Mouse (Mus musculus) midbrain, embryonic 16.5 days (tissue): Measurements from ENCODE around the gene Usp44. TPM values are rescaled to one million over a fixed set of nuclear protein-coding genes. Genes with fewer than 3 reads are reported as not detected.

Source experiments
- ATAC-seq: fragments of 200-750 bp; cut with Nextera tagmentation; 2 replicates; pipeline ENCODE4 v1.8.0; 2017; ENCODE audit warnings: moderate TSS enrichment
- H3K27ac ChIP-seq: fragments of 300-500 bp; sonication (generic); 2 replicates; pipeline ENCODE4 v1.5.1; 2014; ENCODE audit warnings: mild to moderate bottlenecking, low read length, mixed read lengths
- H3K27me3 ChIP-seq: fragments of 300-500 bp; sonication (generic); 2 replicates; pipeline ENCODE4 v1.6.1; 2014; ENCODE audit warnings: low read depth, low read length, mixed read lengths; ENCODE audit not compliant: control insufficient read depth, insufficient read depth
- H3K36me3 ChIP-seq: fragments of 300-500 bp; sonication (generic); 2 replicates; pipeline ENCODE4 v1.6.1; 2014; ENCODE audit warnings: mild to moderate bottlenecking, low read length, moderate library complexity, mixed read lengths; ENCODE audit not compliant: control insufficient read depth, insufficient read depth
- H3K4me1 ChIP-seq: fragments of 300-500 bp; sonication (generic); 2 replicates; pipeline ENCODE4 v1.6.1; 2014; ENCODE audit warnings: mild to moderate bottlenecking, low read length, mixed read lengths; ENCODE audit not compliant: control insufficient read depth, insufficient read depth
- H3K4me2 ChIP-seq: fragments of 300-500 bp; sonication (generic); 2 replicates; pipeline ENCODE4 v1.6.1; 2014; ENCODE audit warnings: mild to moderate bottlenecking, low read length, mixed read lengths
- H3K4me3 ChIP-seq: fragments of 300-500 bp; sonication (generic); 2 replicates; pipeline ENCODE4 v1.5.1; 2014; ENCODE audit warnings: low read depth, mild to moderate bottlenecking, low read length, moderate library complexity, mixed read lengths
- H3K9ac ChIP-seq: fragments of 300-500 bp; sonication (generic); 2 replicates; pipeline ENCODE4 v1.6.1; 2014; ENCODE audit warnings: low read depth, low read length, mixed read lengths
- H3K9me3 ChIP-seq: fragments of 300-500 bp; sonication (generic); replicated peaks from 2 replicates; pipeline ENCODE4 v1.6.1; 2014; ENCODE audit warnings: mild to moderate bottlenecking, low read length, mixed read lengths; ENCODE audit not compliant: control insufficient read depth, poor library complexity, severe bottlenecking
- WGBS: fragments of 180-500 bp; shearing (Covaris S2); extraction: QIAGEN DNeasy Blood & Tissue Kit; methylation state at CpG from one replicate; pipeline ENCODE4 v1.1.7; 2014; 5-methylcytosine and 5-hydroxymethylcytosine counted together
- polyA plus RNA-seq: library from polyadenylated mRNA; unstranded; fragments of >200 nt; fragmentation: Nextera tagmentation; extraction: Ambion mirVana; gene quantifications from 2 replicates; pipeline ENCODE4 v1.2.1, GENCODE M21; 2015

Usp44 gene
- polyA plus RNA-seq, 1 experiment from 2014 or later = 0.14 TPM

GRCm38 (mm10) chr10:93812098-93812497 lies 19.3 kb upstream of the Usp44 start:
- Histone ChIP-seq H3K9me3 (no peaks in the 10 kb centered on the region), H3K27me3 (no peaks in the 10 kb centered on the region), H3K27ac (no peak overlapping the region), H3K4me3 (no peak overlapping the region), H3K4me1 (no peaks in the 10 kb centered on the region), H3K36me3 (no peaks in the 10 kb centered on the region), H3K9ac (no peak overlapping the region), H3K4me2 (no peak overlapping the region)
- no peak for ATAC-seq
- 89% methylated on average over 7 of the region's 7 CpGs for WGBS

- WGBS = 11% methylated on average over 10 of the region's 10 CpGs
- H3K9ac ChIP-seq = no peak overlapping the region; the same call in 1 of the 2 replicates
- no peaks in the 10 kb centered on the region for H3K27me3 ChIP-seq
- ATAC-seq = no peak
- H3K9me3 ChIP-seq = no peaks in the 10 kb centered on the region
- H3K4me3 ChIP-seq = no peak overlapping the region; the same call in 1 of the 2 replicates
- no peak overlapping the region for H3K27ac ChIP-seq
- no peaks in the 10 kb centered on the region for H3K4me1 ChIP-seq
- H3K4me2 ChIP-seq = peak overlapping the region; percentile 43
- H3K36me3 ChIP-seq = no peaks in the 10 kb centered on the region
These were observed 18.5 kb upstream of the Usp44 start for GRCm38 (mm10) chr10:93812774-93813415.

- 34% methylated on average over 10 of the region's 10 CpGs for WGBS
- no peak overlapping the region for H3K9ac ChIP-seq
- H3K4me3 ChIP-seq = no peak overlapping the region
- H3K4me2 ChIP-seq = peak overlapping the region; percentile 27
- no peaks in the 10 kb centered on the region for H3K27me3 ChIP-seq
- H3K36me3 ChIP-seq = no peaks in the 10 kb centered on the region
- H3K4me1 ChIP-seq = no peaks in the 10 kb centered on the region
- no peak; the same call in 1 of the 2 replicates for ATAC-seq
- no peak overlapping the region for H3K27ac ChIP-seq
- H3K9me3 ChIP-seq = no peaks in the 10 kb centered on the region
These were observed 17.6 kb upstream of the Usp44 start for GRCm38 (mm10) chr10:93813755-93814154.

GRCm38 (mm10) chr10:93818661-93819060 lies 12.7 kb upstream of the Usp44 start:
- Histone ChIP-seq H3K27ac (no peak overlapping the region), H3K9ac (no peak overlapping the region), H3K9me3 (no peaks in the 10 kb centered on the region), H3K4me1 (no peaks in the 10 kb centered on the region), H3K4me2 (no peak overlapping the region), H3K27me3 (peaks cover 3% of the 10 kb centered on the region; the same call in 1 of the 2 replicates), H3K4me3 (no peak overlapping the region), H3K36me3 (no peaks in the 10 kb centered on the region)
- no peak for ATAC-seq
- 42% methylated on average over 7 of the region's 7 CpGs for WGBS

GRCm38 (mm10) chr10:93829898-93830831 lies 1.2 kb upstream of the Usp44 start:
- Histone ChIP-seq H3K36me3 (no peaks in the 10 kb centered on the region), H3K27ac (no peak overlapping the region), H3K4me2 (no peak overlapping the region), H3K9me3 (no peaks in the 10 kb centered on the region), H3K9ac (no peak overlapping the region), H3K4me1 (peaks cover 12% of the 10 kb centered on the region), H3K4me3 (no peak overlapping the region), H3K27me3 (peaks cover 24% of the 10 kb centered on the region)
- WGBS = 45% methylated on average over 9 of the region's 9 CpGs
- no peak for ATAC-seq

- no peaks in the 10 kb centered on the region for H3K36me3 ChIP-seq
- no peak overlapping the region for H3K4me3 ChIP-seq
- H3K27ac ChIP-seq = no peak overlapping the region
- H3K4me1 ChIP-seq = peaks cover 12% of the 10 kb centered on the region
- H3K27me3 ChIP-seq = peaks cover 24% of the 10 kb centered on the region
- ATAC-seq = no peak
- WGBS = 13% methylated on average over 18 of the region's 18 CpGs
- H3K4me2 ChIP-seq = no peak overlapping the region
- no peak overlapping the region for H3K9ac ChIP-seq
- no peaks in the 10 kb centered on the region for H3K9me3 ChIP-seq
These were observed 597 bp downstream of the Usp44 start for GRCm38 (mm10) chr10:93831730-93832574.

- Histone ChIP-seq H3K27me3 (peaks cover 24% of the 10 kb centered on the region), H3K9me3 (no peaks in the 10 kb centered on the region), H3K4me2 (no peak overlapping the region), H3K27ac (no peak overlapping the region), H3K4me1 (peaks cover 12% of the 10 kb centered on the region), H3K36me3 (no peaks in the 10 kb centered on the region), H3K9ac (no peak overlapping the region), H3K4me3 (no peak overlapping the region)
- WGBS = 35% methylated on average over 9 of the region's 9 CpGs
- no peak for ATAC-seq
These were observed 1.5 kb downstream of the Usp44 start for GRCm38 (mm10) chr10:93832811-93833210.

- Histone ChIP-seq H3K4me1 (peaks cover 12% of the 10 kb centered on the region), H3K4me3 (peak overlapping the region; percentile 64), H3K36me3 (no peaks in the 10 kb centered on the region), H3K27ac (no peak overlapping the region), H3K27me3 (peaks cover 24% of the 10 kb centered on the region), H3K9ac (peak overlapping the region; percentile 61), H3K9me3 (no peaks in the 10 kb centered on the region), H3K4me2 (peak overlapping the region; percentile 94)
- no peak; the same call in 1 of the 2 replicates for ATAC-seq
- 3% methylated on average over 16 of the region's 16 CpGs for WGBS
These were observed 2.0 kb downstream of the Usp44 start for GRCm38 (mm10) chr10:93833370-93833698.
